Mouse (Mus musculus): Measurements from ENCODE around the gene Slc26a8.
"Not testable (repeated sequence)": the region's sequence is repeated elsewhere in the genome, so short reads cannot be mapped to it uniquely, and the experiment has no call there.

Gene Slc26a8

GRCm38 (mm10) chr17:28689586-28690283 is at the start of gene Slc26a8:
Slc26a8 (minus strand) TSS chr17:28690233.
- in situ Hi-C loops (cut with MboI; ENCODE audit: low pct_unique_long_range_greater_than_20kb in 1 of 2, low sequenced_read_pairs in 2 of 2, unreplicated experiment in 1 of 2), result no loop called here

- in situ Hi-C loops (cut with MboI; ENCODE audit: low pct_unique_long_range_greater_than_20kb in 1 of 2, low sequenced_read_pairs in 2 of 2, unreplicated experiment in 1 of 2), result no loop called here
Measured at GRCm38 (mm10) chr17:28739244-28739643, 49.2 kb upstream of the Slc26a8 start.

GRCm38 (mm10) chr17:28737973-28738372 is 47.9 kb upstream of the Slc26a8 start:
- in situ Hi-C loops (cut with MboI; ENCODE audit: low pct_unique_long_range_greater_than_20kb in 1 of 2, low sequenced_read_pairs in 2 of 2, unreplicated experiment in 1 of 2), result no loop called here

- in situ Hi-C loops (cut with MboI; ENCODE audit: low pct_unique_long_range_greater_than_20kb in 1 of 2, low sequenced_read_pairs in 2 of 2, unreplicated experiment in 1 of 2), result no loop called here
Measured at GRCm38 (mm10) chr17:28736486-28736885, 46.5 kb upstream of the Slc26a8 start.

GRCm38 (mm10) chr17:28735317-28736105 is 45.5 kb upstream of the Slc26a8 start:
- in situ Hi-C loops (cut with MboI; ENCODE audit: low pct_unique_long_range_greater_than_20kb in 1 of 2, low sequenced_read_pairs in 2 of 2, unreplicated experiment in 1 of 2), result no loop called here

GRCm38 (mm10) chr17:28727511-28727910 is 37.5 kb upstream of the Slc26a8 start:
- in situ Hi-C loops (cut with MboI; ENCODE audit: low pct_unique_long_range_greater_than_20kb in 1 of 2, low sequenced_read_pairs in 2 of 2, unreplicated experiment in 1 of 2), result not testable (repeated sequence)

GRCm38 (mm10) chr17:28725783-28726182 is 35.8 kb upstream of the Slc26a8 start, which contains the start of gene AC170998.1:
AC170998.1 (plus strand) TSS chr17:28726083.
- in situ Hi-C loops (cut with MboI; ENCODE audit: low pct_unique_long_range_greater_than_20kb in 1 of 2, low sequenced_read_pairs in 2 of 2, unreplicated experiment in 1 of 2), result no loop called here

GRCm38 (mm10) chr17:28717535-28717934 is 27.5 kb upstream of the Slc26a8 start:
- in situ Hi-C loops (cut with MboI; ENCODE audit: low pct_unique_long_range_greater_than_20kb in 1 of 2, low sequenced_read_pairs in 2 of 2, unreplicated experiment in 1 of 2), result no loop called here

- in situ Hi-C loops (cut with MboI; ENCODE audit: low pct_unique_long_range_greater_than_20kb in 1 of 2, low sequenced_read_pairs in 2 of 2, unreplicated experiment in 1 of 2), result no loop called here
Measured at GRCm38 (mm10) chr17:28715832-28716548, 26.0 kb upstream of the Slc26a8 start.

GRCm38 (mm10) chr17:28714006-28714405 is 24.0 kb upstream of the Slc26a8 start:
- in situ Hi-C loops (cut with MboI; ENCODE audit: low pct_unique_long_range_greater_than_20kb in 1 of 2, low sequenced_read_pairs in 2 of 2, unreplicated experiment in 1 of 2), result no loop called here

- in situ Hi-C loops (cut with MboI; ENCODE audit: low pct_unique_long_range_greater_than_20kb in 1 of 2, low sequenced_read_pairs in 2 of 2, unreplicated experiment in 1 of 2), result no loop called here
Measured at GRCm38 (mm10) chr17:28712305-28712704, 22.3 kb upstream of the Slc26a8 start.

- in situ Hi-C loops (cut with MboI; ENCODE audit: low pct_unique_long_range_greater_than_20kb in 1 of 2, low sequenced_read_pairs in 2 of 2, unreplicated experiment in 1 of 2), result no loop called here
Measured at GRCm38 (mm10) chr17:28711237-28711636, 21.2 kb upstream of the Slc26a8 start.

GRCm38 (mm10) chr17:28710291-28710688 is 20.3 kb upstream of the Slc26a8 start:
- in situ Hi-C loops (cut with MboI; ENCODE audit: low pct_unique_long_range_greater_than_20kb in 1 of 2, low sequenced_read_pairs in 2 of 2, unreplicated experiment in 1 of 2), result no loop called here

- in situ Hi-C loops (cut with MboI; ENCODE audit: low pct_unique_long_range_greater_than_20kb in 1 of 2, low sequenced_read_pairs in 2 of 2, unreplicated experiment in 1 of 2), result no loop called here
Measured at GRCm38 (mm10) chr17:28709552-28710290, 19.7 kb upstream of the Slc26a8 start.

GRCm38 (mm10) chr17:28708989-28709388 is 19.0 kb upstream of the Slc26a8 start:
- in situ Hi-C loops (cut with MboI; ENCODE audit: low pct_unique_long_range_greater_than_20kb in 1 of 2, low sequenced_read_pairs in 2 of 2, unreplicated experiment in 1 of 2), result no loop called here

- in situ Hi-C loops (cut with MboI; ENCODE audit: low pct_unique_long_range_greater_than_20kb in 1 of 2, low sequenced_read_pairs in 2 of 2, unreplicated experiment in 1 of 2), result no loop called here
Measured at GRCm38 (mm10) chr17:28707816-28708215, 17.8 kb upstream of the Slc26a8 start.

GRCm38 (mm10) chr17:28707136-28707627 is 17.1 kb upstream of the Slc26a8 start:
- in situ Hi-C loops (cut with MboI; ENCODE audit: low pct_unique_long_range_greater_than_20kb in 1 of 2, low sequenced_read_pairs in 2 of 2, unreplicated experiment in 1 of 2), result no loop called here

GRCm38 (mm10) chr17:28706697-28707096 is 16.7 kb upstream of the Slc26a8 start:
- in situ Hi-C loops (cut with MboI; ENCODE audit: low pct_unique_long_range_greater_than_20kb in 1 of 2, low sequenced_read_pairs in 2 of 2, unreplicated experiment in 1 of 2), result no loop called here

Measured in mouse embryonic stem cell (cell line).